Mouse (Mus musculus): ENCODE data around the gene Xrcc6.

Gene Xrcc6

GRCm38 (mm10) chr15:82085606-82086005 lies 98.0 kb downstream of the Xrcc6 start:
- DNase-seq (ENCODE audit: low spot score in 2 of 2): no peak

GRCm38 (mm10) chr15:82086131-82086530 lies 98.5 kb downstream of the Xrcc6 start:
- no peak for DNase-seq (ENCODE audit: low spot score in 2 of 2)

GRCm38 (mm10) chr15:82087266-82087665 lies 99.6 kb downstream of the Xrcc6 start:
- DNase-seq (ENCODE audit: low spot score in 2 of 2): no peak

All from spleen, postnatal 4 days (tissue).